Mouse (Mus musculus) ES-E14 (cell line): ENCODE measurements around the gene Rpl11. TPM values are rescaled to one million over a fixed set of nuclear protein-coding genes. Genes with fewer than 3 reads are reported as not detected.
A peak's percentile ranks its signal among the peaks of the same experiment; 100 is the strongest.

Experiments used
- DNase-seq: peaks from one replicate; pipeline ENCODE4 v3.0.0-alpha.2; 2013; ENCODE audit warnings: low read depth, low spot score
- H3K27ac ChIP-seq: 2 replicates; pipeline ENCODE4 v1.5.1; 2012; ENCODE audit warnings: low read depth, mild to moderate bottlenecking, low read length, moderate library complexity, mixed read lengths; ENCODE audit not compliant: poor library complexity, insufficient read depth, severe bottlenecking
- H3K36me3 ChIP-seq: 2 replicates; pipeline ENCODE4 v1.6.1; 2012; ENCODE audit warnings: mild to moderate bottlenecking, low read length, moderate library complexity, mixed read lengths; ENCODE audit not compliant: control insufficient read depth, poor library complexity, insufficient read depth, severe bottlenecking
- H3K4me1 ChIP-seq, 2 experiments: fragments of 150-350 bp in 1 of 2; sonication (generic) in 1 of 2; 2 replicates each; pipeline ENCODE4 v1.6.1; 2012; ENCODE audit warnings: low read length in 2 of 2, mild to moderate bottlenecking in 1 of 2, mixed read lengths in 1 of 2; ENCODE audit not compliant: control insufficient read depth in 2 of 2, insufficient read depth in 2 of 2, poor library complexity in 1 of 2
- H3K4me3 ChIP-seq, 2 experiments: fragments of 150-350 bp in 1 of 2; sonication (generic) in 1 of 2; 2 replicates each; pipeline ENCODE4 v1.5.1; 2012; ENCODE audit warnings: low read length in 2 of 2, low read depth in 1 of 2, mild to moderate bottlenecking in 1 of 2, mixed read lengths in 1 of 2; ENCODE audit not compliant: insufficient read depth in 1 of 2, poor library complexity in 1 of 2, severe bottlenecking in 1 of 2
- H3K9ac ChIP-seq: 2 replicates; pipeline ENCODE4 v1.6.1; 2012; ENCODE audit warnings: low read depth, mild to moderate bottlenecking, low read length, mixed read lengths; ENCODE audit not compliant: poor library complexity, insufficient read depth, severe bottlenecking
- H3K9me3 ChIP-seq: fragments of 150-350 bp; sonication (generic); 2 replicates; pipeline ENCODE4 v1.6.1; 2012; ENCODE audit warnings: low read depth, mild to moderate bottlenecking, low read length; ENCODE audit not compliant: control insufficient read depth, insufficient read depth
- CHD2 ChIP-seq: IDR thresholded peaks from 2 replicates; pipeline ENCODE4 v1.6.1; 2014; ENCODE audit warnings: mild to moderate bottlenecking, low read depth, low read length, inconsistent platforms
- HCFC1 ChIP-seq: IDR thresholded peaks from 2 replicates; pipeline ENCODE4 v1.6.1; 2012; ENCODE audit warnings: low read length, inconsistent platforms, borderline replicate concordance; ENCODE audit not compliant: insufficient read depth
- MAFK ChIP-seq: IDR thresholded peaks from 2 replicates; pipeline ENCODE4 v1.6.1; 2014; ENCODE audit warnings: mild to moderate bottlenecking, low read depth, low read length, inconsistent platforms; ENCODE audit not compliant: insufficient read depth
- ZC3H11A ChIP-seq: IDR thresholded peaks from 2 replicates; pipeline ENCODE4 v1.6.1; 2012; ENCODE audit warnings: low read depth, mild to moderate bottlenecking, inconsistent platforms, low read length, borderline replicate concordance
- ZNF384 ChIP-seq: IDR thresholded peaks from 2 replicates; pipeline ENCODE4 v1.6.1; 2012; ENCODE audit warnings: low read depth, low read length, inconsistent platforms
- in situ Hi-C, 2 experiments: fragments of 600-800 bp; cut with MboI; formaldehyde crosslinking; loops; one replicate each; pipeline ENCODE4 v1.15.1; 2025; ENCODE audit warnings: low sequenced_read_pairs in 2 of 2, inconsistent platforms in 1 of 2; ENCODE audit not compliant: unreplicated experiment in 2 of 2
- total RNA-seq: library from RNA; depleted of rRNA; stranded (reverse); fragments of 300-350 nt; gene quantifications from 2 replicates; pipeline ENCODE4 v1.2.3, GENCODE M21; 2012

The Rpl11 gene
- total RNA-seq, 1 experiment: 1,442 TPM

DNA sequence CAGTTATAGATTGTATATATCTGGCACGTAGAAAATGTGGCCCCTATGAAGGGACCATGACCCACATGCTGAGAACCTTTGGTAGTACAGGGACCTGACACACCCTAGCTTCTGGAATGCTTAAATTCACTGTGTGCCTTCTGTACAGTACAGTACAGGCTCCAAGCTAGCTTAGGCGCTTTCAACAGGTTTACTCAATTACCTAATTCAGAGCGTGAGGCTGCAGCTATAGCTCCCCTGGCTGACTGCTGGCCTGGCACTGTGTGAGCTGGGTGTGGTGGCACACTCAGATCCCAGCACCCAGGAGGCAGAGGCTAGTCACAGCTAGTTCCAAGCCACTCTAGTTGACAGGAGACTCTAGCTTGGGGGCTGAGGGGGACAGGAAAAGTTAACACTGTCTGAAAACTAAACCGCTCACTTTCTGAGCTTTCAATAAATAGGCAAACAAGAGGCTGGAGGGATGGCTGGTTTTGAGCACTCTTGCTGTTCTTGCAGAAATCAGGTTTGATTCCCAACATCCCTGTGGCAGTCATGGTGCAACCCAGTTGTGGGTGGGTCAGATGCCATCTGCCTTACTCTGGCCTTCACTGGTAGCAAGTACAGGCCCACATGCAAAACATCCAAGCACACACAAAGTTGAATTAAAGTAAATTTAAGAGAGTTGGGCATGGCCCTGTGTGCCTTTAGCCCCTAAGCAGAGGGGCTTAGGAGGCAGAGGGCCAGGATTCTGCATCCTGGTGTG lies 4.8 kb downstream of the Rpl11 start:
- Histone ChIP-seq H3K4me1 (peaks cover 0 to 16% of the 10 kb centered on the region in 2 experiments; a peak in 1 of 4 replicates), H3K9me3 (no peaks in the 10 kb centered on the region), H3K9ac (no peak overlapping the region), H3K4me3 (no peak overlapping the region), H3K36me3 (peaks cover 45% of the 10 kb centered on the region), H3K27ac (peak overlapping the region; percentile 16; the same call in 1 of the 2 replicates)
- in situ Hi-C loops: no loop called here
- no peak for DNase-seq
- TF ChIP-seq ZNF384 (no peak), CHD2 (0 out of 2 replicates have a peak, but pooled peaks have one; percentile 18)

DNA sequence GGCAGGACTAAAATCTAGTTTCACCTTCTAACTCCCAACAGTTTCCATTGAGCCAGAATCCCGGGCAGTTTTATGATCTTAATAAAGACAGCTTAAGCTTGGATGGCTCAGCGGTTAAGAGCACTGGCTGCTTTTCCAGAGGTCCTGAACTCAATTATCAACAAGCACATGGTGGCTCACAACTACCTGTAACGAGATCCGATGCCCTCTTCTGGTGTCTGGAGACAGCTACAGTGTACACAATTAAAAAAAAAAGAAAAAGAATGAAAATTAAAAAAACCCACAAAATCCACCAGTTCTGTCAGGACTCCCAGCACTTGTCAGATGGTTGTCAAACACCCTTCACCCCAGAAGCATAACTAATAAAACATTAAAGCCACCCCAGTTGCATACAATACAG lies 5.6 kb downstream of the Rpl11 start:
- Histone ChIP-seq H3K9me3 (no peaks in the 10 kb centered on the region), H3K9ac (no peak overlapping the region; the same call in 1 of the 2 replicates), H3K4me1 (peaks cover 0 to 16% of the 10 kb centered on the region in 2 experiments; a peak in 1 of 4 replicates), H3K27ac (no peak overlapping the region), H3K36me3 (peaks cover 42% of the 10 kb centered on the region), H3K4me3 (no peak overlapping the region)
- in situ Hi-C loops: no loop called here
- TF ChIP-seq ZC3H11A (no peak), CHD2 (no peak), HCFC1 (no peak), ZNF384 (no peak), MAFK (no peak)
- DNase-seq: no peak

DNA sequence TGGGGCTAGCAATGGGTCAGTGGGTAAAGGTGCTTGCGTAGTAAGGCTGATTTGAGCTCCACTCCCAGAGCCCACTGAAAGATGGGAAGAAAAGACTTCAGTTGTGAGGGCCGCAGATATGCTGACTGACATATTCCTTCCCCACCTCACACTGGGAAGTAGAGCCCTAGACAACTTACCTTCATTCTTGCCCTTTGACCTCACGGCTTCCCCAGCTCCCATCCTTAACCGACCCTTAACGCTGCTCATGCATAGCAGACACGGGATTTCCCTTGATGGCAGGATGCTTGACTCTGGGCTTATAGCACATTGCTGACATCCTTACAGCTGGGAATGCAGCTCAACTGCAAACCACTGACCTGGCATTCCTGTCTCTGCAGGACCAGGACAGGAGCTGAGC lies 6.3 kb downstream of the Rpl11 start:
- in situ Hi-C loops: no loop called here
- Histone ChIP-seq H3K9ac (no peak overlapping the region), H3K36me3 (peaks cover 35% of the 10 kb centered on the region), H3K27ac (peak overlapping the region; percentile 16; the same call in 1 of the 2 replicates), H3K4me3 (no peak overlapping the region), H3K4me1 (peaks cover 0 to 16% of the 10 kb centered on the region in 2 experiments; a peak in 1 of 4 replicates), H3K9me3 (no peaks in the 10 kb centered on the region)
- no peak for DNase-seq
- TF ChIP-seq MAFK (no peak), HCFC1 (no peak), ZC3H11A (no peak), ZNF384 (no peak), CHD2 (no peak)

DNA sequence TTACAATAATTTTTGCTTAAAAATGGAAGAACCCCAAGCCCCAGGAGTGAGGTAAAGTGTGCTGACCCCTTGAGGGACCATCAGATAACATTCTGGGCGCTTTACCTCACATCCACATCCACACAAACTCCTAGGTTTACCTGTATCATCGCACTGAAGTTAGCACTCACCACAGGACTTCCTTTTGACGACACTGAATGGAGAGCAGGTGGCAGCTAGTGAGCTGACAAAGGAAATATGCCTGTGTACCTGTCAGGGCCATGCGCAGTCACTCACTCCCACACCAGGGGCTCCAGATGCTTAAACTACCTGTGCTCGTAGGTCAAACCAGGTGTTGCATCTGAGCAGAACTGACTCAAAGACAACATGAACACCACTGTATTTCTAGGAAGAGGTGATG lies 8.1 kb downstream of the Rpl11 start:
- H3K4me3 ChIP-seq: no peak overlapping the region
- TF ChIP-seq MAFK: no peak
- no peak for TF ChIP-seq ZC3H11A
- TF ChIP-seq ZNF384: no peak
- TF ChIP-seq CHD2: no peak
- no peak for TF ChIP-seq HCFC1
- DNase-seq: no peak
- H3K9me3 ChIP-seq: no peaks in the 10 kb centered on the region
- peaks cover 0 to 9% of the 10 kb centered on the region in 2 experiments; a peak in 1 of 4 replicates for H3K4me1 ChIP-seq
- in situ Hi-C loops: no loop called here
- H3K36me3 ChIP-seq: peaks cover 17% of the 10 kb centered on the region
- no peak overlapping the region for H3K9ac ChIP-seq
- no peak overlapping the region for H3K27ac ChIP-seq
